Mouse (Mus musculus) bone marrow, adult 2 months (tissue): ENCODE measurements around the gene Nxt2.

Experiments used
- CTCF ChIP-seq: fragments of 200-500 bp; IDR thresholded peaks from 2 replicates; pipeline ENCODE4 v1.5.1; 2011; ENCODE audit warnings: low read length, control low read depth; ENCODE audit not compliant: control insufficient read depth, insufficient read depth
- POLR2A ChIP-seq: fragments of 200-500 bp; IDR thresholded peaks from 2 replicates; pipeline ENCODE4 v1.6.1; 2011; ENCODE audit warnings: low read depth, mild to moderate bottlenecking, control low read depth, low read length, borderline replicate concordance; ENCODE audit not compliant: control insufficient read depth

- no peak for TF ChIP-seq POLR2A
- TF ChIP-seq CTCF: no peak
Observed at GRCm38 (mm10) chrX:142195551-142195950, 31.0 kb upstream of the Nxt2 start.
